Mouse (Mus musculus) kidney, postnatal 0 days (tissue): ENCODE measurements around the gene Gm28308. TPM values are rescaled to one million over a fixed set of nuclear protein-coding genes. Genes with fewer than 3 reads are reported as not detected.

Experiments used
- ATAC-seq: fragments of 200-750 bp; cut with Nextera tagmentation; replicated peaks from 2 replicates; pipeline ENCODE4 v1.8.0; 2017; ENCODE audit warnings: low read depth, moderate number of reproducible peaks, moderate TSS enrichment, moderate library complexity; ENCODE audit not compliant: low FRiP score
- DNase-seq: peaks from one replicate; pipeline ENCODE4 v3.0.0-alpha.2; 2016; ENCODE audit warnings: low spot score
- H3K27ac ChIP-seq: fragments of 300-500 bp; sonication (generic); 2 replicates; pipeline ENCODE4 v1.5.1; 2014; ENCODE audit warnings: mild to moderate bottlenecking
- H3K27me3 ChIP-seq: fragments of 300-500 bp; sonication (generic); 2 replicates; pipeline ENCODE4 v1.6.1; 2014; ENCODE audit warnings: low read length, mixed read lengths; ENCODE audit not compliant: insufficient read depth
- H3K36me3 ChIP-seq: fragments of 300-500 bp; sonication (generic); 2 replicates; pipeline ENCODE4 v1.6.1; 2014; ENCODE audit warnings: low read length, mixed read lengths; ENCODE audit not compliant: insufficient read depth
- H3K4me1 ChIP-seq: fragments of 300-500 bp; sonication (generic); replicated peaks from 2 replicates; pipeline ENCODE4 v1.6.1; 2014; ENCODE audit warnings: antibody characterized with exemption, low read length, mixed read lengths; ENCODE audit not compliant: insufficient read depth
- H3K4me2 ChIP-seq: fragments of 300-500 bp; sonication (generic); 2 replicates; pipeline ENCODE4 v1.6.1; 2014; ENCODE audit warnings: mild to moderate bottlenecking, low read length, moderate library complexity, mixed read lengths
- H3K4me3 ChIP-seq: fragments of 300-500 bp; sonication (generic); replicated peaks from 2 replicates; pipeline ENCODE4 v1.5.1; 2014; ENCODE audit warnings: low read depth, low read length
- H3K9ac ChIP-seq: fragments of 300-500 bp; sonication (generic); 2 replicates; pipeline ENCODE4 v1.6.1; 2014; ENCODE audit warnings: low read depth, low read length
- H3K9me3 ChIP-seq: fragments of 300-500 bp; sonication (generic); replicated peaks from 2 replicates; pipeline ENCODE4 v1.6.1; 2016; ENCODE audit warnings: low read length, inconsistent platforms, mixed read lengths
- CTCF ChIP-seq: IDR thresholded peaks from 2 replicates; pipeline ENCODE4 v1.5.1; 2016; ENCODE audit warnings: antibody characterized with exemption, low read depth, mild to moderate bottlenecking, moderate library complexity
- WGBS: fragments of 180-500 bp; shearing (Covaris S2); extraction: QIAGEN DNeasy Blood & Tissue Kit; methylation state at CpG from one replicate; pipeline ENCODE4 v1.1.7; 2014; 5-methylcytosine and 5-hydroxymethylcytosine counted together
- polyA plus RNA-seq: library from polyadenylated mRNA; unstranded; fragments of >200 nt; fragmentation: Nextera tagmentation; extraction: Ambion mirVana; gene quantifications from 2 replicates; pipeline ENCODE4 v1.2.1, GENCODE M21; 2015

Gm28308 gene
- polyA plus RNA-seq, 1 experiment from 2014 or later = 2.1 TPM

GRCm38 (mm10) chr6:52241001-52241621, 28.0 kb upstream of the Gm28308 start:
- Histone ChIP-seq H3K27me3 (no peaks in the 10 kb centered on the region), H3K4me3 (peak overlapping the region; percentile 85), H3K27ac (peak overlapping the region; percentile 97), H3K4me2 (peak overlapping the region; percentile 92), H3K4me1 (peaks cover 13% of the 10 kb centered on the region), H3K9me3 (no peaks in the 10 kb centered on the region), H3K9ac (peak overlapping the region; percentile 98), H3K36me3 (no peaks in the 10 kb centered on the region)
- DNase-seq = no peak
- no peak for TF ChIP-seq CTCF
- no peak for ATAC-seq
- WGBS = 11% methylated on average over 9 of the region's 9 CpGs

GRCm38 (mm10) chr6:52240389-52241000, 27.4 kb upstream of the Gm28308 start, which contains the start of gene Hoxa10:
Gene Hoxa10 (minus strand): TSS chr6:52240854.
- ATAC-seq (peak; percentile 68), DNase-seq (peak; percentile 97)
- Histone ChIP-seq H3K36me3 (no peaks in the 10 kb centered on the region), H3K27ac (peak within 1 kb of the TSS; percentile 97), H3K4me2 (peak within 1 kb of the TSS; percentile 92), H3K9ac (peak within 1 kb of the TSS; percentile 98), H3K9me3 (no peaks in the 10 kb centered on the region), H3K27me3 (no peaks in the 10 kb centered on the region), H3K4me3 (peak within 1 kb of the TSS; percentile 85), H3K4me1 (peaks cover 13% of the 10 kb centered on the region)
- 2% methylated on average over 35 of the region's 35 CpGs for WGBS
- peak; percentile 89 for TF ChIP-seq CTCF

DNA sequence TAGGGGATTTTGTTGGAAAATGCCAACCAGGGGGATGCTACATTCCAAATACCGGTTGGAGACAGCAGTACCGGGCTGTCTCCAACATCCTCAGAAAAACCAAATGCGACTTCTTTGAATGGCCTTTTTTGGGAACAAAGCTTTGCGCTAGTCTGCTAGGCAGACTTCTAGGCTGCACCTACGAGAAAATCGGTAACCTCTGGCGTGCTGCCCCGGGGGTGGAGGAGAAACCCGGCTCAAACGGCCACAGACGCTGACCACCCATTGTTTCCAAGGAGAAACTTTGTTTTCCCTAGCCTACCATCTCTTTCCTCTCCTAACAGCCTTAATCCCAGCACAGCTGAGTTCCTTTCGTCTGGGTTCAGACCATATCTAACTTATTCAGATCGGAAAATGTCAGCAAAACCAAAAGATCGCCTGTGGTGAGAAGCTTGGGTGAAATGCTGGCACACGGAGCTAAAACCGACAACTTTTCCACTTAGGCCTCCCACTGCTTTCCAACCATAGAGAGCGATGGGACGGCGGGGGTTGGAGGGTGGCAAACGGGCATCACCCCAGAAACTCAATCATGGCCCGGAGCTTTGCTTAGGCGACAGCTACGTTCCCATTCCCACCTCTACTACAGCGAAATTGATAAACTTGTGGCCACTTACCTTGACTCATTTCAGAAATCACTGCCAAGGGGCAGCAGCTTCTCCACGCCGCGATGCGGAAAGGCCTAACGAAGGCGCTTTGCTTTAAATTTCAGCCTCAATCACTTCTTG, 26.7 kb upstream of the Gm28308 start:
- Histone ChIP-seq H3K4me1 (peaks cover 13% of the 10 kb centered on the region), H3K4me3 (peak overlapping the region; percentile 85), H3K9ac (peak overlapping the region; percentile 98), H3K4me2 (peak overlapping the region; percentile 92), H3K9me3 (no peaks in the 10 kb centered on the region), H3K27me3 (no peaks in the 10 kb centered on the region), H3K27ac (peak overlapping the region; percentile 97), H3K36me3 (no peaks in the 10 kb centered on the region)
- TF ChIP-seq CTCF = no peak
- DNase-seq (no peak), ATAC-seq (no peak)
- under 1% methylated on average over 30 of the region's 30 CpGs for WGBS

DNA sequence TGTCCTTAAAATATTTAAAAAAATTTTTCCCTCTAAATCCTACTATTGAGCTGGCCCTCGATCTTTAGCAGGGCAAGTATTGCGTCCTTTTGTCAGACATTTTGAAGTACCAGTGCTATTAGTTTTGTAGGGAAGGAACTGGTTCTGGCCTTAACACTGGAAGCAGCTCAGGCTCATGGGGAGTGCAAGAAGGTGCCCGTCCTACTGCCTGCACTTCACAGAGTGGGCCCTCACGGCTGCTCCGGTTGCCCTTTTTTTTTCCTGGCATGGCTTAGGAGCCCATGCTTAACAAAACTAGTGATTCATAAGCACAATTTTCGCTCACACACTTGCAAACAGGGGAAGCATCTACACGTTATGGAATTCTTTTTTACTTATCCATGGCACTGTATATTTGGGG, 25.8 kb upstream of the Gm28308 start:
- Histone ChIP-seq H3K9me3 (no peaks in the 10 kb centered on the region), H3K36me3 (no peaks in the 10 kb centered on the region), H3K9ac (peak overlapping the region; percentile 98), H3K4me1 (peaks cover 13% of the 10 kb centered on the region), H3K27me3 (no peaks in the 10 kb centered on the region), H3K4me3 (peak overlapping the region; percentile 85), H3K27ac (peak overlapping the region; percentile 97; the same call in 1 of the 2 replicates), H3K4me2 (peak overlapping the region; percentile 92)
- WGBS = 3% methylated on average over 7 of the region's 7 CpGs
- DNase-seq = peak; percentile 70
- no peak for ATAC-seq
- TF ChIP-seq CTCF = no peak

GRCm38 (mm10) chr6:52238155-52238545, 25.0 kb upstream of the Gm28308 start:
- H3K9ac ChIP-seq = peak overlapping the region; percentile 98
- H3K36me3 ChIP-seq = no peaks in the 10 kb centered on the region
- H3K4me1 ChIP-seq = peaks cover 13% of the 10 kb centered on the region
- no peak for DNase-seq
- WGBS = 11% methylated on average over 7 of the region's 7 CpGs
- peak overlapping the region; percentile 55; the same call in 1 of the 2 replicates for H3K27ac ChIP-seq
- H3K4me3 ChIP-seq = peak overlapping the region; percentile 85
- no peak for TF ChIP-seq CTCF
- peak overlapping the region; percentile 92 for H3K4me2 ChIP-seq
- H3K9me3 ChIP-seq = no peaks in the 10 kb centered on the region
- no peak for ATAC-seq
- no peaks in the 10 kb centered on the region for H3K27me3 ChIP-seq
